Mouse (Mus musculus) hindbrain, embryonic 10.5 days (tissue): ENCODE measurements around the gene Mtmr11. TPM values are rescaled to one million over a fixed set of nuclear protein-coding genes. Genes with fewer than 3 reads are reported as not detected.

Source experiments
- polyA plus RNA-seq: library from polyadenylated mRNA; unstranded; fragments of >200 nt; fragmentation: Nextera tagmentation; extraction: Ambion mirVana; gene quantifications from 2 replicates; pipeline ENCODE4 v1.2.1, GENCODE M21; 2016

Mtmr11 gene
- polyA plus RNA-seq, 1 experiment from 2014 or later: 11.4 TPM

Other genes starting within 250 kb of the Mtmr11 start
- gene Anp32e, start 232.8 kb upstream of the Mtmr11 start, polyA plus RNA-seq: 266 and 352 TPM in 2 replicates
- 75.0 and 83.5 TPM in 2 replicates for gene Plekho1, start 166.0 kb upstream of the Mtmr11 start, polyA plus RNA-seq
- gene Vps45, start 103.5 kb upstream of the Mtmr11 start, polyA plus RNA-seq: 30.4 and 32.4 TPM in 2 replicates
- gene Otud7b, start 57.5 kb upstream of the Mtmr11 start, polyA plus RNA-seq: 12.8 and 19.2 TPM in 2 replicates
- gene Sf3b4, start 10.3 kb downstream of the Mtmr11 start, polyA plus RNA-seq: 250 and 259 TPM in 2 replicates
- 3.7 and 15.3 TPM in 2 replicates for gene Sv2a, start 19.1 kb downstream of the Mtmr11 start, polyA plus RNA-seq
- 89.6 and 90.3 TPM in 2 replicates for gene Bola1, start 57.7 kb downstream of the Mtmr11 start, polyA plus RNA-seq
- not detected in 2 replicates for gene Hist2h2ab, start 57.9 kb downstream of the Mtmr11 start, polyA plus RNA-seq
- gene Hist2h2ac, start 58.9 kb downstream of the Mtmr11 start, polyA plus RNA-seq: 7.6 and 12.0 TPM in 2 replicates
- gene Hist2h2be, start 59.1 kb downstream of the Mtmr11 start, polyA plus RNA-seq: 6.0 and 8.7 TPM in 2 replicates
- 7.9 and 8.4 TPM in 2 replicates for gene Hist2h3c2, start 77.1 kb downstream of the Mtmr11 start, polyA plus RNA-seq
- 44.6 and 55.1 TPM in 2 replicates for gene Hist2h2aa2, start 78.3 kb downstream of the Mtmr11 start, polyA plus RNA-seq
- gene Hist2h2aa1, start 83.5 kb downstream of the Mtmr11 start, polyA plus RNA-seq: 11.3 and 13.4 TPM in 2 replicates
- gene Hist2h3c1, start 84.7 kb downstream of the Mtmr11 start, polyA plus RNA-seq: 0.42 and 0.56 TPM in 2 replicates
- 6.8 and 13.6 TPM in 2 replicates for gene Hist2h4, start 101.3 kb downstream of the Mtmr11 start, polyA plus RNA-seq
- gene Hist2h3b, start 106.7 kb downstream of the Mtmr11 start, polyA plus RNA-seq: 49.7 and 51.9 TPM in 2 replicates
- 9.4 and 9.7 TPM in 2 replicates for gene Hist2h2bb, start 107.7 kb downstream of the Mtmr11 start, polyA plus RNA-seq
- 1.7 and 1.9 TPM in 2 replicates for gene Fcgr1, start 132.0 kb downstream of the Mtmr11 start, polyA plus RNA-seq